Mouse (Mus musculus): ENCODE data around the gene C330007P06Rik.

DNA sequence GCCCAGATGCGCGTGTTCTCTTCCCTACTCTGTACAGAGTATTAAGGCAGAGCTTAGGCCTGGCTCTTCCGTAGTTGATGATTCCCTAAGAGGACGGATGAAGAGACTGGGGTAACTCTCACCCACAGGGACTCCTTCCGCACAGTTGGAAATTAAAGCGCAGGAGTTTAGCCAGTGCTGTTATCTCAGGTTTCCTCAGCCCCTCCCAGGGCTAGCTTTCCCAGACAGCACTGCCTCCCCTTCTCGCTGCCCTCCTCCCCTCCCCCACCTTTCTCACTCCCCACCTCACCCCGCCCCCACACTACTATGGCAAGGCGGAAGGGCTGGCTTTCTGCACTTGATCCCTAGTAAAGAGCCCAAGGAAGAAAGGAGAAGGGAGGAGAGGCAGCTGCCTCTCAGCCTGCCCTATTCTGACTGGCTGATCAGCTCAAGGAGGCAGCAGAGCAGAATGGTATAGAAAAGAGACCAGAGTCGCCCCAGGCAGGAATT, 56.9 kb downstream of the C330007P06Rik start:
- TF ChIP-seq TAL1 (conservative IDR thresholded peaks at IDR 0.05; ENCODE audit: low read depth, low read length), result no peak
- no peak for TF ChIP-seq CTCF (IDR thresholded peaks at IDR 0.05; ENCODE audit: low read depth, low read length)
- no peak for TF ChIP-seq GATA2 (IDR thresholded peaks at IDR 0.05; ENCODE audit: borderline replicate concordance, low read depth, low read length)

Measured in G1E (cell line).